Mouse (Mus musculus) kidney, postnatal 25 days (tissue): ENCODE results near the gene Dgcr2.

ENCODE experiments used
- DNase-seq, 2 experiments: peaks; one replicate each; pipeline ENCODE4 v3.0.0; 2021; ENCODE audit warnings: mixed read lengths in 2 of 2

The Dgcr2 gene

GRCm38 (mm10) chr16:17898462-17898861 lies at the start of gene Dgcr2, which contains the start of gene Tssk2:
TSS of gene Dgcr2 (minus strand) at chr16:17898562.
TSS of gene Tssk2 (plus strand) at chr16:17898637.
- peak in 1 of 2 experiments; percentile 28 for DNase-seq

- DNase-seq, result peak; percentile 38 to 73
Observed at GRCm38 (mm10) chr16:17945081-17945831, 46.9 kb upstream of the Dgcr2 start.

- no peak for DNase-seq
Observed at GRCm38 (mm10) chr16:17943466-17943865, 45.1 kb upstream of the Dgcr2 start.

GRCm38 (mm10) chr16:17939255-17939751 lies 40.9 kb upstream of the Dgcr2 start:
- DNase-seq, result peak in 1 of 2 experiments; percentile 12

- peak; percentile 79 to 83 for DNase-seq
Observed at GRCm38 (mm10) chr16:17938821-17939220, 40.5 kb upstream of the Dgcr2 start.

GRCm38 (mm10) chr16:17938187-17938586 lies 39.8 kb upstream of the Dgcr2 start:
- no peak for DNase-seq

- no peak for DNase-seq
Observed at GRCm38 (mm10) chr16:17936776-17937175, 38.4 kb upstream of the Dgcr2 start.

- DNase-seq, result no peak
Observed at GRCm38 (mm10) chr16:17934445-17934910, 36.1 kb upstream of the Dgcr2 start.

- no peak for DNase-seq
Observed at GRCm38 (mm10) chr16:17933594-17934444, 35.5 kb upstream of the Dgcr2 start.

- no peak for DNase-seq
Observed at GRCm38 (mm10) chr16:17931906-17932460, 33.6 kb upstream of the Dgcr2 start.

- DNase-seq, result no peak
Observed at GRCm38 (mm10) chr16:17929631-17930030, 31.3 kb upstream of the Dgcr2 start.

- no peak for DNase-seq
Observed at GRCm38 (mm10) chr16:17929211-17929610, 30.8 kb upstream of the Dgcr2 start.

GRCm38 (mm10) chr16:17928627-17929104 lies 30.3 kb upstream of the Dgcr2 start:
- DNase-seq, result peak; percentile 74 to 89

- DNase-seq, result peak; percentile 81 to 89
Observed at GRCm38 (mm10) chr16:17928087-17928580, 29.8 kb upstream of the Dgcr2 start, which contains the start of gene Slc25a1. TSS of gene Slc25a1 (minus strand) at chr16:17928219.

- peak; percentile 58 to 77 for DNase-seq
Observed at GRCm38 (mm10) chr16:17927351-17928082, 29.2 kb upstream of the Dgcr2 start.

GRCm38 (mm10) chr16:17922163-17922538 lies 23.8 kb upstream of the Dgcr2 start:
- DNase-seq, result peak in 1 of 2 experiments; percentile 68

- peak; percentile 98 for DNase-seq
Observed at GRCm38 (mm10) chr16:17921325-17922162, 23.2 kb upstream of the Dgcr2 start.

- DNase-seq, result no peak
Observed at GRCm38 (mm10) chr16:17920586-17920985, 22.2 kb upstream of the Dgcr2 start.

GRCm38 (mm10) chr16:17914307-17915249 lies 16.2 kb upstream of the Dgcr2 start, which contains the start of gene Gsc2:
TSS of gene Gsc2 (minus strand) at chr16:17915059.
- DNase-seq, result peak in 1 of 2 experiments; percentile 20
